Comparison of ENCODE assay signal across 14 mouse cellular contexts in genomic region chr4:116412993-116413392, GRCm38 (mm10).
"Had no signal": no experiment of that assay in that cellular context is flagged by ENCODE, and none has a peak within 500 bp of the region (broad histone marks: within the 10 kb centered on the region; RNA-seq: fewer than 3 reads in every experiment).

No protein-coding gene starts in this region.

- H3K4me1 ChIP-seq: liver, embryonic 15.5 days; midbrain, embryonic 10.5 days; neural tube, embryonic 12.5 days had no signal

- H3K9me3 ChIP-seq: limb, embryonic 10.5 days; liver, embryonic 15.5 days; midbrain, embryonic 10.5 days; neural tube, embryonic 12.5 days; stomach, embryonic 15.5 days had no signal

- H3K36me3 ChIP-seq: liver, embryonic 15.5 days; neural tube, embryonic 12.5 days; stomach, embryonic 15.5 days had no signal

- H3K9ac ChIP-seq: liver, embryonic 15.5 days; lung, embryonic 14.5 days; neural tube, embryonic 12.5 days; stomach, embryonic 15.5 days had no signal

- H3K27me3 ChIP-seq: liver, embryonic 15.5 days; neural tube, embryonic 12.5 days; stomach, embryonic 15.5 days had no signal

- H3K4me2 ChIP-seq: liver, embryonic 11.5 days; liver, embryonic 15.5 days; lung, embryonic 14.5 days; neural tube, embryonic 12.5 days; stomach, embryonic 15.5 days had no signal

- H3K4me3 ChIP-seq: left cerebral cortex, adult 2 months; limb, embryonic 10.5 days; liver, embryonic 15.5 days; midbrain, embryonic 10.5 days; neural tube, embryonic 12.5 days; stomach, embryonic 15.5 days had no signal

- DNase-seq: kidney, postnatal 14 days; lung, embryonic 14.5 days; lung, postnatal 10 days; lung, postnatal 4 days; midbrain, embryonic 14.5 days; retina, postnatal 1 day; thymus, postnatal 36 days had no signal

- H3K27ac ChIP-seq: left cerebral cortex, adult 2 months; limb, embryonic 10.5 days; liver, embryonic 15.5 days; midbrain, embryonic 10.5 days; neural tube, embryonic 12.5 days; stomach, embryonic 15.5 days had no signal
